ENCODE assay signal across 11 mouse cellular contexts in the genomic region with DNA sequence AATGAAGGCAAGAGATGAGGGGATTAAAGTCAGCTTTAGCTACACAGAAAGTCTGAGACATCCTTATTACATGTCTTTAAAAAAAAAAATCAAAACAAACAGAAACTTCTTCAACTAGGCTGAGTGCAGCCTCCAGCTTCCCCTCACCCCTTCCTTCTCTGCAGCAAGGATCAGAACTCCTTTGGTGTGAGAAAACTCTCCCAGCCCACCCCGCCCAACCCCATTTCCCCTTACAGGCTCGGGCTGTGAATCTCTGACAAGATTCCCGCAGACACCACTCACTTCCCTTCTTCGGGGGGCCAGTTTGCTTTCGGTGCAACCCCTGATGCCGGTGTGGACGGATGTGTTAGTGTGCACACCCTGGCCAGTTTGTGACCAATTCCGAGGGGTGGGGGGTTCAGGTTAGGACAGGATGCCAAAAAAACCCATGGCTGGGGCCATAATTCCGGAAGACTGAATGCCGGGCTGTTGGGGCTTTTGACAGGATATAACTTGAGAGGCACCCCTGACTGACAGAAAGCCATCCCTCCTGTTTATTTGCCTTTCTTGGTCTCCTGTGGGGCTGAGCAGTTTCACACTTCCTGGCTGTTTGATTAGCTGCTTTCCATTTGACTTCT. TPM values are rescaled to one million over a fixed set of nuclear protein-coding genes. Genes with fewer than 3 reads are reported as not detected.
DNase-seq lines count a peak whose midpoint lies in the region; ATAC-seq and TF ChIP-seq lines count a peak whose summit lies in the region.
"Had no signal": no experiment of that assay in that cellular context is flagged by ENCODE, and none has a peak within 500 bp of the region (broad histone marks: within the 10 kb centered on the region; RNA-seq: fewer than 3 reads in every experiment).

No protein-coding gene starts in this region.

- TF ChIP-seq CTCF in kidney, adult 2 months (conservative IDR thresholded peaks at IDR 0.05; ENCODE audit: insufficient read depth, insufficient read length, low read depth, low read length), result no peak
- no peak for TF ChIP-seq CTCF in brain, embryonic 14.5 days (IDR thresholded peaks at IDR 0.05; ENCODE audit: borderline replicate concordance, extremely low read depth, insufficient read depth, insufficient read length)

- no peaks in the 10 kb centered on the region for H3K36me3 ChIP-seq in kidney, embryonic 16.5 days (ENCODE audit: insufficient read depth, low read length)
- H3K36me3 ChIP-seq in kidney, adult 2 months (ENCODE audit: control insufficient read depth, insufficient read depth, low read length), result no peaks in the 10 kb centered on the region

- ATAC-seq in kidney, embryonic 16.5 days (ENCODE audit: low FRiP score, low TSS enrichment), result no peak
- peak; percentile 85 for ATAC-seq in inflammation-experienced regulatory T-cells, adult 6 months
- ATAC-seq: Patski had no signal

- no peak for DNase-seq in kidney, adult 2 months
- peak; percentile 22 for DNase-seq in brain, embryonic 14.5 days (ENCODE audit: low read depth)
- peak; percentile 56 for DNase-seq in naive thymus-derived CD4-positive, alpha-beta T cell, adult 2 months (ENCODE audit: low read depth)
- no peak for DNase-seq in urinary bladder, adult 18-20 months (ENCODE audit: low spot score in 2 of 2)
- DNase-seq in retina, embryonic 14.5 days (ENCODE audit: low spot score), result no peak
- no peak for DNase-seq in cerebellum, adult 9-11 months
- DNase-seq: kidney, adult 11 months had no signal

- no peak overlapping the region for H3K9ac ChIP-seq in kidney, embryonic 16.5 days (replicated peaks; ENCODE audit: low read length)

- no peak for TF ChIP-seq POLR2A in kidney, adult 2 months (IDR thresholded peaks at IDR 0.05; ENCODE audit: low read depth, low read length)
- no peak for TF ChIP-seq POLR2A in brain, embryonic 14.5 days (IDR thresholded peaks at IDR 0.05; ENCODE audit: borderline replicate concordance, extremely low read depth, insufficient read depth, insufficient read length, poor library complexity, severe bottlenecking)

- peak overlapping the region; percentile 41 for H3K4me2 ChIP-seq in kidney, embryonic 16.5 days (replicated peaks; ENCODE audit: low read depth, low read length)

- peak overlapping the region; percentile 22; the same call in 1 of the 2 replicates for H3K4me3 ChIP-seq in kidney, embryonic 16.5 days (ENCODE audit: low read length)
- no peak overlapping the region for H3K4me3 ChIP-seq in kidney, adult 2 months (ENCODE audit: insufficient read depth, low read depth, low read length)

- no peak overlapping the region for H3K27ac ChIP-seq in kidney, embryonic 16.5 days (ENCODE audit: low read length)
- no peak overlapping the region for H3K27ac ChIP-seq in kidney, adult 2 months (ENCODE audit: insufficient read depth, low read depth, low read length)
- H3K27ac ChIP-seq: macrophage had no signal

- WGBS in kidney, embryonic 16.5 days, result 8% methylated on average over 10 of the region's 10 CpGs
- WGBS in kidney, adult 2 months, result 7% methylated on average over 10 of the region's 10 CpGs

- no peaks in the 10 kb centered on the region for H3K27me3 ChIP-seq in kidney, embryonic 16.5 days (ENCODE audit: insufficient read depth, low read length)
- no peaks in the 10 kb centered on the region; the same call in 1 of the 2 replicates for H3K27me3 ChIP-seq in kidney, adult 2 months (replicated peaks; ENCODE audit: control insufficient read depth, insufficient read depth, low read length)
- H3K27me3 ChIP-seq: Patski had no signal

- H3K9me3 ChIP-seq in kidney, embryonic 16.5 days (ENCODE audit: low read length), result no peaks in the 10 kb centered on the region

- no peaks in the 10 kb centered on the region for H3K4me1 ChIP-seq in kidney, embryonic 16.5 days (ENCODE audit: insufficient read depth, low read length)
- no peaks in the 10 kb centered on the region for H3K4me1 ChIP-seq in kidney, adult 2 months (ENCODE audit: control insufficient read depth, insufficient read depth, low read length)

RNA-seq across cellular contexts. Expression of gene Lrrc43, which starts 18.2 kb away (rescaled TPM):
- polyA plus RNA-seq in kidney, embryonic 16.5 days (2015; fragmentation: Nextera tagmentation; extraction: Ambion mirVana), result not detected in 2 replicates
- not detected in 2 replicates for polyA plus RNA-seq in kidney, adult 2 months (2012; rRNA removed)
- 0.20 and 0.38 TPM in 2 replicates for polyA plus RNA-seq in brain, embryonic 14.5 days (2012; rRNA removed)
- not detected for polyA plus RNA-seq in inflammation-experienced regulatory T-cells, adult 6 months (2017; shearing (Covaris generic))
- polyA plus RNA-seq: macrophage, Patski had no signal

RNA-seq across cellular contexts. Expression of gene Il31, which starts 18.4 kb away (rescaled TPM):
- not detected in 2 replicates for polyA plus RNA-seq in kidney, embryonic 16.5 days (2015; fragmentation: Nextera tagmentation; extraction: Ambion mirVana)
- polyA plus RNA-seq in kidney, adult 2 months (2012; rRNA removed), result not detected in 2 replicates
- not detected in 2 replicates for polyA plus RNA-seq in brain, embryonic 14.5 days (2012; rRNA removed)
- polyA plus RNA-seq in inflammation-experienced regulatory T-cells, adult 6 months (2017; shearing (Covaris generic)), result not detected
- polyA plus RNA-seq: macrophage, Patski had no signal

RNA-seq across cellular contexts. Expression of gene B3gnt4, which starts 39.4 kb away (rescaled TPM):
- 0.21 and 0.89 TPM in 2 replicates for polyA plus RNA-seq in kidney, embryonic 16.5 days (2015; fragmentation: Nextera tagmentation; extraction: Ambion mirVana)
- polyA plus RNA-seq in kidney, adult 2 months (2012; rRNA removed), result 0.05 TPM in 1 of 2 replicates, not detected in the other
- 2.5 and 4.3 TPM in 2 replicates for polyA plus RNA-seq in brain, embryonic 14.5 days (2012; rRNA removed)
- polyA plus RNA-seq in inflammation-experienced regulatory T-cells, adult 6 months (2017; shearing (Covaris generic)), result under 1 TPM in 2 of 3 experiments, not detected in 1; 0.54 to 0.68 TPM
- polyA plus RNA-seq: macrophage had no signal

RNA-seq across cellular contexts. Expression of gene Diablo, which starts 53.1 kb away (rescaled TPM):
- polyA plus RNA-seq in kidney, embryonic 16.5 days (2015; fragmentation: Nextera tagmentation; extraction: Ambion mirVana), result 122 and 125 TPM in 2 replicates
- polyA plus RNA-seq in kidney, adult 2 months (2012; rRNA removed), result 64.2 and 68.8 TPM in 2 replicates
- polyA plus RNA-seq in brain, embryonic 14.5 days (2012; rRNA removed), result 97.2 and 121 TPM in 2 replicates
- 10 to 100 TPM; 64.1 to 86.9 (median 84.4) TPM for polyA plus RNA-seq in inflammation-experienced regulatory T-cells, adult 6 months (2017; shearing (Covaris generic))

RNA-seq across cellular contexts. Expression of gene Gm49027, which starts 54.4 kb away (rescaled TPM):
- 0.61 and 1.3 TPM in 2 replicates for polyA plus RNA-seq in kidney, embryonic 16.5 days (2015; fragmentation: Nextera tagmentation; extraction: Ambion mirVana)
- polyA plus RNA-seq in kidney, adult 2 months (2012; rRNA removed), result 2.0 and 2.9 TPM in 2 replicates
- 10.2 and 10.3 TPM in 2 replicates for polyA plus RNA-seq in brain, embryonic 14.5 days (2012; rRNA removed)
- polyA plus RNA-seq in inflammation-experienced regulatory T-cells, adult 6 months (2017; shearing (Covaris generic)), result under 1 TPM in 1 of 3 experiments, not detected in 2; 0.58 TPM
- polyA plus RNA-seq: macrophage had no signal

Comparison
In these comparisons a context has a peak if more than half of its experiments do, and no peak if none do; other contexts are left out.
1. DNase-seq: peak in brain, embryonic 14.5 days (single experiment) and naive thymus-derived CD4-positive, alpha-beta T cell, adult 2 months (single experiment); none in kidney, adult 2 months (single experiment), urinary bladder, adult 18-20 months (0 of 2), retina, embryonic 14.5 days (single experiment) and cerebellum, adult 9-11 months (single experiment).